Mouse (Mus musculus) lung, postnatal 0 days (tissue): ENCODE measurements around the gene Sae1.

Experiments
- CTCF ChIP-seq: IDR thresholded peaks from 2 replicates; pipeline ENCODE4 v1.5.1; 2016; ENCODE audit warnings: antibody characterized with exemption, mild to moderate bottlenecking
- EP300 ChIP-seq: IDR thresholded peaks from 2 replicates; pipeline ENCODE4 v1.6.1; 2016; ENCODE audit warnings: antibody characterized with exemption, mild to moderate bottlenecking, control low read depth

GRCm38 (mm10) chr7:16355854-16356594 is 31.6 kb downstream of the Sae1 start:
- TF ChIP-seq CTCF (no peak), EP300 (no peak)
